Mouse (Mus musculus) hindbrain, embryonic 16.5 days (tissue): ENCODE measurements at regions not wholly inside any gene's neighbourhood (a gene's known extent, or its start where the extent isn't known, plus 50 kb on each side); places are given as distances from the start of the nearest gene placed in this dataset.

Source experiments
- ATAC-seq: fragments of 200-750 bp; cut with Nextera tagmentation; 2 replicates; pipeline ENCODE4 v1.8.0; 2017; ENCODE audit warnings: moderate TSS enrichment, moderate library complexity
- H3K27ac ChIP-seq: fragments of 300-500 bp; sonication (generic); 2 replicates; pipeline ENCODE4 v1.5.1; 2014; ENCODE audit warnings: low read depth, mild to moderate bottlenecking, control low read depth, low read length, moderate library complexity
- H3K27me3 ChIP-seq: fragments of 300-500 bp; sonication (generic); replicated peaks from 2 replicates; pipeline ENCODE4 v1.6.1; 2014; ENCODE audit warnings: low read length; ENCODE audit not compliant: control insufficient read depth, insufficient read depth
- H3K36me3 ChIP-seq: fragments of 300-500 bp; sonication (generic); 2 replicates; pipeline ENCODE4 v1.6.1; 2014; ENCODE audit warnings: mild to moderate bottlenecking, low read length, moderate library complexity, mixed read lengths; ENCODE audit not compliant: control insufficient read depth, insufficient read depth
- H3K4me1 ChIP-seq: fragments of 300-500 bp; sonication (generic); 2 replicates; pipeline ENCODE4 v1.6.1; 2014; ENCODE audit warnings: low read depth, low read length; ENCODE audit not compliant: control insufficient read depth, insufficient read depth
- H3K4me2 ChIP-seq: fragments of 300-500 bp; sonication (generic); 2 replicates; pipeline ENCODE4 v1.6.1; 2014; ENCODE audit warnings: mild to moderate bottlenecking, low read length, control low read depth, moderate library complexity
- H3K4me3 ChIP-seq: fragments of 300-500 bp; sonication (generic); 2 replicates; pipeline ENCODE4 v1.5.1; 2014; ENCODE audit warnings: mild to moderate bottlenecking, low read length, control low read depth, moderate library complexity
- H3K9ac ChIP-seq: fragments of 300-500 bp; sonication (generic); 2 replicates; pipeline ENCODE4 v1.6.1; 2014; ENCODE audit warnings: low read depth, mild to moderate bottlenecking, control low read depth, low read length, moderate library complexity
- H3K9me3 ChIP-seq: fragments of 300-500 bp; sonication (generic); 2 replicates; pipeline ENCODE4 v1.6.1; 2014; ENCODE audit warnings: mild to moderate bottlenecking, low read length, moderate library complexity; ENCODE audit not compliant: control insufficient read depth
- WGBS: fragments of 180-500 bp; shearing (Covaris S2); extraction: QIAGEN DNeasy Blood & Tissue Kit; methylation state at CpG from one replicate; pipeline ENCODE4 v1.1.7; 2014; 5-methylcytosine and 5-hydroxymethylcytosine counted together

GRCm38 (mm10) chr3:126276008-126276700 is 87.3 kb upstream of the Arsj start:
- H3K4me1 ChIP-seq = no peaks in the 10 kb centered on the region
- ATAC-seq = no peak
- H3K9ac ChIP-seq = no peak overlapping the region
- WGBS = 76% methylated on average over 3 of the region's 3 CpGs
- H3K4me2 ChIP-seq = no peak overlapping the region
- no peaks in the 10 kb centered on the region for H3K36me3 ChIP-seq
- no peaks in the 10 kb centered on the region for H3K9me3 ChIP-seq
- no peak overlapping the region for H3K27ac ChIP-seq
- H3K4me3 ChIP-seq = no peak overlapping the region
- H3K27me3 ChIP-seq = no peaks in the 10 kb centered on the region

GRCm38 (mm10) chr3:126284294-126285090 is 79.0 kb upstream of the Arsj start:
- Histone ChIP-seq H3K36me3 (no peaks in the 10 kb centered on the region), H3K27ac (no peak overlapping the region), H3K9ac (no peak overlapping the region), H3K4me2 (no peak overlapping the region), H3K27me3 (no peaks in the 10 kb centered on the region), H3K4me1 (no peaks in the 10 kb centered on the region), H3K9me3 (no peaks in the 10 kb centered on the region), H3K4me3 (no peak overlapping the region)
- WGBS = 63% methylated on average over 7 of the region's 7 CpGs
- ATAC-seq = peak; percentile 70

- Histone ChIP-seq H3K27ac (no peak overlapping the region), H3K9me3 (no peaks in the 10 kb centered on the region), H3K36me3 (no peaks in the 10 kb centered on the region), H3K4me1 (no peaks in the 10 kb centered on the region), H3K9ac (no peak overlapping the region), H3K4me3 (no peak overlapping the region), H3K27me3 (no peaks in the 10 kb centered on the region; the same call in 1 of the 2 replicates), H3K4me2 (no peak overlapping the region)
- WGBS = 80% methylated on average over 5 of the region's 5 CpGs
- ATAC-seq = no peak
Measured at GRCm38 (mm10) chr3:126292259-126292658, 71.2 kb upstream of the Arsj start.

GRCm38 (mm10) chr3:126292830-126293229 is 70.7 kb upstream of the Arsj start:
- Histone ChIP-seq H3K27me3 (no peaks in the 10 kb centered on the region; the same call in 1 of the 2 replicates), H3K4me3 (no peak overlapping the region), H3K9ac (no peak overlapping the region), H3K4me1 (no peaks in the 10 kb centered on the region), H3K36me3 (no peaks in the 10 kb centered on the region), H3K9me3 (no peaks in the 10 kb centered on the region), H3K27ac (no peak overlapping the region), H3K4me2 (no peak overlapping the region)
- WGBS = 86% methylated on average over 1 of the region's 1 CpGs
- no peak for ATAC-seq

GRCm38 (mm10) chr3:126293645-126294044 is 69.8 kb upstream of the Arsj start:
- no peaks in the 10 kb centered on the region for H3K9me3 ChIP-seq
- H3K4me1 ChIP-seq = no peaks in the 10 kb centered on the region
- H3K27me3 ChIP-seq = no peaks in the 10 kb centered on the region; the same call in 1 of the 2 replicates
- no peak for ATAC-seq
- no peak overlapping the region for H3K4me2 ChIP-seq
- no peaks in the 10 kb centered on the region for H3K36me3 ChIP-seq
- WGBS = 93% methylated on average over 4 of the region's 4 CpGs
- H3K4me3 ChIP-seq = no peak overlapping the region
- no peak overlapping the region for H3K27ac ChIP-seq
- no peak overlapping the region for H3K9ac ChIP-seq

- no peaks in the 10 kb centered on the region for H3K9me3 ChIP-seq
- H3K36me3 ChIP-seq = no peaks in the 10 kb centered on the region
- H3K4me1 ChIP-seq = no peaks in the 10 kb centered on the region
- H3K27ac ChIP-seq = no peak overlapping the region
- H3K4me2 ChIP-seq = no peak overlapping the region
- no peak overlapping the region for H3K9ac ChIP-seq
- 86% methylated on average over 1 of the region's 1 CpGs for WGBS
- no peak overlapping the region for H3K4me3 ChIP-seq
- no peaks in the 10 kb centered on the region; the same call in 1 of the 2 replicates for H3K27me3 ChIP-seq
- no peak for ATAC-seq
Measured at GRCm38 (mm10) chr3:126295932-126296331, 67.6 kb upstream of the Arsj start.

GRCm38 (mm10) chr3:126299257-126299656 is 64.2 kb upstream of the Arsj start:
- Histone ChIP-seq H3K4me3 (no peak overlapping the region), H3K9me3 (no peaks in the 10 kb centered on the region), H3K27ac (no peak overlapping the region), H3K36me3 (no peaks in the 10 kb centered on the region), H3K4me1 (no peaks in the 10 kb centered on the region), H3K4me2 (no peak overlapping the region), H3K9ac (no peak overlapping the region), H3K27me3 (no peaks in the 10 kb centered on the region; the same call in 1 of the 2 replicates)
- ATAC-seq = no peak
- 41% methylated on average over 3 of the region's 3 CpGs for WGBS

- Histone ChIP-seq H3K4me2 (no peak overlapping the region), H3K9me3 (no peaks in the 10 kb centered on the region), H3K4me3 (no peak overlapping the region), H3K27ac (no peak overlapping the region), H3K4me1 (no peaks in the 10 kb centered on the region), H3K27me3 (no peaks in the 10 kb centered on the region), H3K9ac (no peak overlapping the region), H3K36me3 (no peaks in the 10 kb centered on the region)
- no peak for ATAC-seq
Measured at GRCm38 (mm10) chr3:126308303-126308702, 55.2 kb upstream of the Arsj start.
